Mouse (Mus musculus) thymus, postnatal 0 days (tissue): Measurements from ENCODE around the gene Kpna1. TPM values are rescaled to one million over a fixed set of nuclear protein-coding genes. Genes with fewer than 3 reads are reported as not detected.
"Not testable (repeated sequence)": the region's sequence is repeated elsewhere in the genome, so short reads cannot be mapped to it uniquely, and the experiment has no call there.

ENCODE experiments used
- DNase-seq: peaks from one replicate; pipeline ENCODE4 v3.0.0-alpha.2; 2015; ENCODE audit warnings: low spot score
- polyA plus RNA-seq: library from polyadenylated mRNA; unstranded; fragments of >200 nt; fragmentation: Nextera tagmentation; extraction: Ambion mirVana; gene quantifications from 2 replicates; pipeline ENCODE4 v1.2.1, GENCODE M21; 2015

Kpna1 gene
- polyA plus RNA-seq, 1 experiment from 2014 or later: 35.9 TPM

DNA sequence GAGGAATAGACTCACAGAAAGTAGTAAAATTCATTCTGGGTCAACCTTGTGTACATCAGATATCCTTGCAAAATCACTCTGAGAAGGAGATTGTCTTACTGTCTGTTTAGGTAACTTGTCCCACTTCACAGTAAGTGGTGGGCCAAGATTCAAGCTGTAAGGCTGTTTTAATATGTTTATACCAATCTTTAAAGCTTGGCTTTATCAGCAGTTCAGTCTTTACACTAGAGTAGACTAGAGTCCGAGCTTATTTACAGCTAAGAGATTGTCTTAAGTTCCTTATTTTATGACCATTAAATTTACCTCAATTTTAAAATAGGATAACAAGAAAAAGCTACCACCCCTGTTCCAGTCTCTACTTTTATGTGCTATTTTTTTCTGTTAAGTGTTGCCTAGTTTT, 9.4 kb downstream of the Kpna1 start:
- DNase-seq: no peak

DNA sequence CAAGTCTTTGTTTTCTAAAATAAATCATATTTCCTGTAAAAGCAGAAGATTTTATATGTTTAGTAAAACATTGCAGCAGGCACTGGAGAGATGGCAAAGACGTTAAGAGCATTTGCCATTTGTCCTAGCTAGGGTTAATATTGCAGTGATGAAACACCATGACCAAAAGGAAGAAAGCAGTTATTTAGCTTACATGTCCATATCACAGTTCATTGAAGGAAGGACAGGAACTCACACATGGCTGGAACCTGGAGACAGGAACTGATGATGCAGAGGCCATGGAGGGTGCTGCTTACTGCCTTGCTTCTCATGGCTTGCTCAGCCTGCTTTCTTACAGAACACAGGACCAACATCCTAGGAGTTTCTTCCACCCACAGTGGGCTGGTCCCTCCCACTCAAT, 13.8 kb downstream of the Kpna1 start:
- no peak for DNase-seq

DNA sequence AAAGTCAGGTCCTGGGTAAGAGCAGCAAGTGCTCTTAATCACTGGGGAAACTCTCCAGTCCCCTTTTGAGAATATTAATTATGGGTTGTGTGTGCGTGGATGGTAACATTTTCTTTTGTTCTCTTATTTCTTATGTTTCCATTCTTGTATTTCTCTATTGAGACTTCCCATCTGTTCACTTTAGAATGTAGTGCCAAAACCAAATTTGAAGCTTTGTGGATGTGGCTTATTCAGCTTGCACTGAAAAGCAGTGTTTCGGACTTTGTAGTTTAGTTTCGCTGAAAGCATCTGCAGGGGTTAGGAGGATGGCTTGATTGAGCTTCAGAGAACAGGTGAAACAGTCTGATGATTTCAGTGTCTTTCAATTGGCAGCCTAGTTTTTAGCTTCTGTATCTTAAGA, 14.8 kb downstream of the Kpna1 start:
- no peak for DNase-seq

DNA sequence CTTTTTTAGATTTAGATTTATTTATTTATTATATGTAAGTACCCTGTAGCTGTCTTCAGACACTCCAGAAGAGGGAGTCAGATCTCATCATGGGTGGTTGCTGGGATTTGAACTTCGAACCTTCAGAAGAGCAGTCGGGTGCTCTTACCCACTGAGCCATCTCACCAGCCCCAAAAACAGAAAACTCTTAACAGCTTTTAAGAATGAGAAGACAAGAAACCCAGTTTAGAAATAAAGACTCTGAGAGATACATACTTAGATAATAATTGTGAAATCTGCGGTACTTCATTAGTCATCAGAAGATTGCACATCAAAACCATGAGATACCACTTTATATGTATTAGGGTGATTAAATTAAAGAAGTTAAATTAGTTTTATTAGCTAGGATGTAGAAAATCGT, 20.3 kb downstream of the Kpna1 start:
- not testable (repeated sequence) for DNase-seq

DNA sequence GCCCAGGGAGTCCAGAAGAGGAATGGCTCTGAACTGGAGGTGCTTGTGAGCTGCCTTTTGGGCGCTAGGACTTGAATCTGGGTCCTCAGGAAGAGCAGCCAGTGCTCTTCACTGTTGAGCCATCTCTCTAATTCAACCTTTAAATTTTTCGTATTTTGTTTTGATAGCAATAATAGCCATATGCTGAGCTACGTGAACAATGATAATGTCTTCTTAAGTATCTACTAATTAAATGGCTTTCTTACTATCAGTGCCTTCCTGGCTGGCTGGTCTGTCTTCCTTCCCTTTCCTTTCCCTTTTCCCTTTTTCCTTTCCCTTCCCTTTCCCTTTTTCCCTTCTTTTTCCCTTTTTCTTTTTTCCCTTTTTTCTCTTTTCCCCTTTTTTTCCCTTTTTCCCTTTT, 29.8 kb downstream of the Kpna1 start:
- DNase-seq: peak; percentile 2

DNA sequence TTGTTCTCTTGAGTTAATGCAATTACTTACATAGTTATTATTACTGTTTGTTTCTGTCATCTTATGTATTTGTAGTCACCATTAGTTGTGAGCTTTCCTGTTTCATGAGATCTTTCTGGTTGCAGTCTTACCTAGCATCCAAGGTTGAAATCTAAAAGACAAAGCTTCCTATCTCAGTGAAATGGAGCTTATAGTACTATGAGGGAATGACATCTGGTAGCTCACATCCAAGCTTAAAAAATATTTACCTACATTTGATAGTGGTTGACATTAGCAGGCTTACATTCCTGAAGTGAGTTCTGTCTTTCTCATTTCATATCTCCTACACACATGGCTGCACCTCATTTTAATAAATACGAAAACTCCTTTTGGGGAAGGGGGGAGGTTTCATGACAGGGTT, 37.8 kb downstream of the Kpna1 start:
- DNase-seq: no peak

DNA sequence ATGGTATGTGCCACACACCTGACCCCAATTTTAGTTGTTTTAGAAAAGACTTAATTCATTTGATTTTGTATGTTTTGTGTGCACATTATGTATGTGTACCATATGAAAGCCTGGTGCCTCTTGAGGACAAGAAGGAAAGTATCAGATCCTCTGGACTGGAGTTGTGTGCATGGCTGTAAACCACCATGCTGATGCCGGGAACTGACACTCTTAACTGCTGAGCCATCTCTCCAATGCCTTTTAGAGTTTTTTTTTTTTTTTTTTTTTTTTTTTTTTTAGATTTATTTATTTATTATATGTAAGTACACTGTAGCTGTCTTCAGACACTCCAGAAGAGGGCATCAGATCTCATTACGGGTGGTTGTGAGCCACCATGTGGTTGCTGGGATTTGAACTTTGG, 49.6 kb downstream of the Kpna1 start:
- DNase-seq: not testable (repeated sequence)

DNA sequence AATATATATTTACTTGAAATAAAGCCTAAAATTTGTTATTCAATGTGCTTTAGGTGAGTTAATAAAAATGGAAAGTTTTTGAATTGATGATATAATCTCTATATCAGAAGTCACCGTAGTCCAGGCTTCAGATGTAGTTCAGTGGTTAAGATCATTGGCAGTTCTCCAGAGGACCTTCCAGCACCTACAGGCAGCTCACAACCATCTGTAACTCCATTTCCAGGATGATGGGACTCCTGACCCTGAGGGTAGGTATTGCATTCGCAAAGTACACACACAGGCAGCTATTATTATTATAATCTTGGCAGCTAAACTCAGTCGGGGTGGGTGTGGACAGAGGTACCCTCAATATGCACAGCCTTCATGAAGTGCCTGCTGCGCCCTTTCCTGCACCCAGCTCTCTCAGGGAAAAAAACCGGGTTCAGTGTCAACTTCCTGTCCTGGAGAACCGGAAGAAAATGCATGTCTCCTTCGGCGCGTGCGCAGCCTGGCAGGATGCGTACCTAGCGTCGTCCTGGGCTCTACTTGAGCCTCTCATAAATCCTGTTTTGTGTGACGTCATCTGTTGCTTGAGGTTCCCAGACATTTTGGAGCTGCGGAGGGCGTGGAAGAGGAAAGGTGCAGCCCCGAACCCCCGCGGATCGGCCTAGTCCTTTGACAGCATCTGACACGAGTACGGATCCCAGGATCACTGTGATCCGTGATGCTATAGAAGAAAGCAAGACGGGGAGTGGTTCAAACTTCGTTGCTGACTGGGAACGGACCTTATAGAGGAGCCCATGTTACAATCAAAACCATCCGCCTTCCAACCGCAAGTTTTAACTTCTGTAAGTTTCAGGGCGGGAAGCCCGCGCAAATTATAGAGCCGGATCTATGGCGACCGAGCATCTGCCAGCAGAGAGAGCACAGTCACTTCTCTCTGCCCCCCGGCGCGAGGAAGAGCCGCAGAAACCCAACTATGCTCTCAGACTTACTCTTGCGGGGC, 62.4 kb downstream of the Kpna1 start, which contains the start of gene Wdr5b:
Gene Wdr5b (plus strand): TSS at position 551 of the 985 bp plus-strand sequence.
- DNase-seq: peak; percentile 98

DNA sequence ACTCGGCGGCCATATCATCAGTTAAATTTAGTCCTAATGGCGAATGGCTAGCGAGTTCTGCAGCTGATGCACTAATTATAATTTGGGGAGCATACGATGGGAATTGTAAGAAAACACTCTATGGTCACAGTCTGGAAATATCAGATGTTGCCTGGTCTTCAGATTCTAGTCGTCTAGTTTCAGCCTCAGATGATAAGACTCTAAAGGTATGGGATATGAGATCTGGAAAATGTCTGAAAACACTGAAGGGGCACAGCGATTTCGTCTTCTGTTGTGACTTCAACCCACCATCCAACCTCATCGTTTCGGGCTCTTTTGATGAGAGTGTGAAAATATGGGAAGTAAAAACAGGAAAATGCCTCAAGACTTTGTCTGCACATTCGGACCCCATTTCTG, 63.1 kb downstream of the Kpna1 start:
- DNase-seq: no peak

DNA sequence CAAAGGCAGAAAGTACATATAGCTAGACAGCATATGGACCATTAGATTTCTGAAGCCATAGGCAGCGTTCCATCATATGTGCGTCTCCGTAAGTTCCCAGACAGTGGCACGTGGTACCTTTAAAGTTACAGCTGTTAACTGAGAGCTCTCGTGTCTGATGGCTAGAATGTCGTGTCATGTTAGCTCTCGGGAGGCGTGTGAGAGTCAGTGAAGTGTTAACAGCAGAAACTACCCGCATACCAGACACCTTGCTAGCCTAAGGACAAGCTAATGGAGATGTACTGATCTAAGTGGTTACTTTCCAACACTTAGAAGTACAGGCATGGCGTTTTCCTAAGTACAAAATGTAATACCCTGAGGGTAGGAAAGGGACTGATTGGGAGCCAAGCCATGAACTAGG, 64.5 kb downstream of the Kpna1 start:
- DNase-seq: no peak

DNA sequence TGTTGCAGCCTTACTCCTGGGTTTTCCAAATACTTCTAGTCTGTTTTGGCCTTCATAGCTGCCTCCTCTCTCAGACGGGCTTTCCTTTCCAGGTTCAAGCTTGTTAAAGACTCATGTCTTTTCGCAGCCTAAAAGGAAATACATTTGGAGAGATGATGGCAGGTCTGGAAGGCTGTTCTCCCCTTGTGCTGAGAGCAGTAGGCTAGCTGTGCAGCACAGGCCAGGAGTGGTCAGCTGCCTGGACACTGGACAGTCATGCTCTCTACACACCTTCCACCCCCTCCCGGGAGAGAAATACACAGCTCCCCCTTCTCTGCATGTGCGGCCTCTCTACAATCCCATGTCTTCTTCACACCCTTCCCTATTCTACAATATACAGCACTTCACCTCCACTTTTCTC, 65.4 kb downstream of the Kpna1 start:
- no peak for DNase-seq

DNA sequence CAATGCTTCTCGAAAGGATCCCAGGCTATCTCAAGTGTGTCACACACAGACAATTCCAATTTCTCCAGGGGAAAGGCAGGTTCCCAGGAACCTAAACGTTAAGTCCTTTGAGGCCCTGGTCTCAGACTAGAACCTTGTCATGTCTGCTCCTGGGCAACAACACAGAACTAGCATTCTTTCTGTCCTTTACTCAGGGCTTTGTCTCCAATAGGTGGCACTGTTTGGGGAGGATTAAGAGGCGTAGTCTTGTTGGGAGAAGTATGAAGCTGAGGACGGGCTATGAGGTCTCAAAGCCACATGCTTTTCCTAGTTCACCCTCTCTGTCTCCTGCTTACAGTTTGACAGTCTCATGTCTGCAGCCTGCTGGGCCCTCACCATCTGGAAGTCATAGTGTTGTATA, 69.0 kb downstream of the Kpna1 start:
- DNase-seq: no peak

DNA sequence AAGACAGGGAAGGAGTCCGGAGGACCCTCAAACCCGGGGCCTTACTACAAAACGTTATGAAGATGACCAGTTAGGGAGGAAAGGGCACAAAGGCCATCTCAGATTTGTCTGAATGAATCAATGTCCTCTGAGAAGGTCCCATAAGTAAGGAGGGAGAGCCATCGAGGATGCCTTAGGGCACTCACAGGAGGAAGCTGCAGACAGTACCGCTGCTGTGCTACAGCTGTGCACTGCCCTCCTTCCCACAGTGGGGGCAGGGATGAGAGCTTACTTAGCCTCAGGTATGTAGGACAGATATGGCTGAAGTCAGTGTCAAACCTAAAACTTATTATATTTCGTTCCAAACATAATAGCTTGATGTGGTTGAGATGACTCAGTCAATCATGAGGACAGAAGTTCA, 72.9 kb downstream of the Kpna1 start:
- no peak for DNase-seq

DNA sequence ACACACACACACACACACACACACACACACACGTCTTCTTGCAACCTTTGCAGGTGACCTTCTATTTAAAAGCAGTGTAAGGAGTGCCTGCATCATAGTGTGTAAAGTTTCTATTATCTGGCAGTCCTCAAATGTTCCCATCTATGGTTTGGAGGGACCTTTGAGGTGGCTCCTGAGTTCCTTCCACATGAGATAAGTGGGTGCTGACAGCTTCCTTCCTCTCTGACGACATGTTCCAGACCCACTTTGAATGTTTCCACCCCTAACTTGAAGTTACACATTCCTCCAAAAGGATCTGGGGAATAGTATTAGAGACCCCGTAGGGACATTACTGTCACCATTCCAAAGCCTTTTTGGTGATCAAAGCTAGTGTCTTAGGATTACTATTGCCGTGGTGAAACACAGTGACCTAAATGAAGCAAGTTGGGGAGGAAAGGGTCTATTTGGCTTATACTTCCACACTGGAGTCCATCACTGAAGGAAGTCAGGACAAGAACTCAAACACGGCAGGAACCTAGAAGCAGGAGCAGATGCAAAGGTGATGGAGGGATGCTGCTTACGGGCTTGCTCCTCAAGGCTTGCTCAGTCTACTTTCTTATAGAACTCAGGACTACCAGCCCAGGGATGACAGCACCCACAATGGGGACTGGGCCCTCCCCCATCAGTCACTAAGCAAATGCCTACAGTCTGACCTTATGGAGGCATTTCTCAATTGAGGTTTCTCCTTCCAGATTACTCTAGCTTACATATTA, 75.2 kb downstream of the Kpna1 start:
- no peak for DNase-seq

DNA sequence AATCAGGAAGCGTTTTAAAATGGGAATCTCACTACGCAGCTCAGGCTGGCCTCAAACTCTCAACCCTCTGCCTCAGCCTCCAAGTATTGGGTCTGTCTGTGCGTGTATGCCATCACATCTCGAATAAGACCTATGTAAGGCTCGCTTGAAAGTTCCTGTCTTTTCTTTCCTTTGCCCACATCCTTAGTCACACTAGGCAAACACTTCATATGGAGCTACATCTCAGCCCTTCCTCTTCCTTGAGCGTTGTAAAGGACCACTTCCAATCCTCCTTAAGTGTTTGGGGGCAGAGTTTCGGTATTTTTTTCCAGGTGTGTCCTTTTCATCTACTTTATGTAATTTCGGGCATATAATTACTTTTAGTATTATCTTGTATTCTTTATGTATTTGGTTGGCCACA, 76.4 kb downstream of the Kpna1 start:
- no peak for DNase-seq

DNA sequence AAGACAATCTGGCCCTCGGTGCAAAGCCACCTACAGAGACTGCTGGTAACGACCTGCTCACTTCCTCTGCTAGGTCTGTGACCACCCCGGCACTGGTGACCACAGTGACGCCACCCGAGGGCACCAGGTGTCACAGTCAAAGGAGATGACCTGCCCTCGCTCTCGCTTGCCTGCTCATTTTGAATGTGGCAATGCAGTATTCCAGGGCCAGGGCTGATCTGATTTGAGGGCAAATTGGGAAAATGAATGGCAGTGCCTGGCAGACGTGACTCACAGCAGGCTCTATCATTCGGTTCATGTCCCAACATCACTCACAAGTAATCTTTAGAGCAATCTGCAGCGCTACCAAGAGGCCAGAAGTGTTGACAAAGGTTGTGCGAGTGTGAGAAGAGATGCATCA, 77.9 kb downstream of the Kpna1 start:
- no peak for DNase-seq

DNA sequence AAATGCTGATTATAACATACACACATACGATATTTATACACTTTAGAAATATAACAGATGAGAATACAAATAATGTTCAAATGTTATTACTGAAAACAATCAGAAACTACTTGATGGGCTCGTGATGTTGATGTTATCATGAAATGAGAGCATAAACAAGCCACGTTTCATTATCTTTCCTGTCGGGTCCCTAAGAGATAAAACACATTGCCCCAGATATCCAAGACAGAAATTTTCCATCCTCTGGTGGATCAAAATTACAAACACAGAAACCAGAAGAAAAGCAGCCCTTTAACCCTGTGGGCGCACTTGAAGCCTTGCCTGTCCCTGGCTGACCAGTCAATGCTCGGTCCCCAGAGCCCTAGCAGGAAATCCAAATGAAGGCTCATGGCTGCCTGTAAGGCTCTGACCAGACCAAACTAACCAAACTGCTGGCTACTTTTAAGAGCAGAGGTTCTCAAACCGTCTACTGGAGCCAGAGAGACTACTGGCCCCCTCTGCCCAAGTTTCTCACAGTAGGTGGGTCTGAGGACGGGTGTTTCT, 79.5 kb downstream of the Kpna1 start:
- no peak for DNase-seq

DNA sequence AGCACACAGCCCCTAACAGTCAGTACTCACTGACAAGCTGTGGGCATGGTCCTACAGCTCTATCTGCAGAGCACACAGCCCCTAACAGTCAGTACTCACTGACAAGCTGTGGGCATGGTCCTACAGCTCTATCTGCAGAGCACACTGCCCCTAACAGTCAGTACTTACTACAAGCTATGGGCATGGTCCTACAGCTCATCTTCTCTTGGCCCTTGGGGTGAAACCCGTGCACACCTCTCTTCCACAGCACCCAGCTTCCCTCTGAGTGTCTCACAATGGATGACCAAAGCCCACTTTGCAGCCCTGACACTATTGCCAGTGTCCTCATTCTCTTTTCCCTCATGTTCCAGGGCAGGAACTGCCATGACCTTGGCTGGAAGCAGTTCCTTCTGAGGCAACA, 84.0 kb downstream of the Kpna1 start:
- not testable (repeated sequence) for DNase-seq

DNA sequence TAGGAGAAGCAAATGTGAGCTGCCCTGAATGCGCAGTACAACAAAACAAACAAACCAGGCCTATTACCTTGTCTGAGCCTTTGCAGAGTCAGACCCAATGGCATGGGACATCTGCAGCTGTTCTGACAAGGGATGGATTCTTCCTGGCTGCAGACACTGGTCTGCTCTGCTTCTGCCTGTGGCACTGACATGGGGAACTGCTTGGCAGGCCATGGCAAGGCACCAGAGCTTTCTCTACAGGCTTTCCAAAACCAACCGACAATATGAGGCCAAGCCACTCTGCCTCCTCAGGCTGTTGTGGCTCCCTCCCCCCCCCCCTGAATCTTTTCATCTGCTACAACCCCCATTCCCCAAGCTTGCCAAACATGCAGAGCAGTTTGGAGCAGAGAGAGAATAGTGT, 84.8 kb downstream of the Kpna1 start:
- DNase-seq: no peak

DNA sequence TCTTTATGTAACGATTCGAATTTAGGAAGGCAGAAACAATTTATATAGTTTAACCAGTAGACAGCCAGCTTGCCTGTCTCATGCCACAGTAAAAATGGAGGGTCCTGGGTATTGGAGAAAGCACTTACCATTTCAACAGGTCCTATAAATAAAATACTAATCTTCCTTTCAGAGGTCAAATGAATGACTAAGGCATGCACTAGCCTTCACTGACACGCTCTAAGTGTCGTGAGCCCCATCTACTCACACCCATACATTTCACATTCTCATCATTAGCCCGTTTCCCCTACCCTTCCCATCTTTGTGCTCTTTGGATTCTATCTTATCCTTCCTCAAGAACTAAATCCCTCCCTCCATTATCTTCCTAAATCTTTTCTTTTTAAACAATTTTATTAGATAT, 86.4 kb downstream of the Kpna1 start:
- no peak for DNase-seq

DNA sequence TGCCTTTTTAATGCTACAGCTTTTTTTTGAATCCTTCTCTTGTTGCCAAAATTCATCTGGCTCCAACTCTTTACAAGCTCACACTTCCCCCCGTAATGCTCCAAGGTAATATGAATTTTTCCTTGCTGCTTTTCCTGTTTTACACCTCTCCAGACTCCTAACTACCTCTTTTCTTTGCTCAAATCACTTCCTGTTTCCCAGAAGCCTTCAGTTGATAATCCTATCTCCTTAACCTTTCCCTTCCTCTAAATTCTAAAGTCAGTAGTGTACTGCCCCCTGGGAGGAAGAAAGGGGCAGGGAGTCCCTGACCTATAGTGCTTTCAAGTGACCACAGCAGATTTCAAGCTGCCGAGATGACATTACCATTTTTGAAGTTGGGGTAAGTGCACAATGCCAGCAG, 89.1 kb downstream of the Kpna1 start:
- no peak for DNase-seq

DNA sequence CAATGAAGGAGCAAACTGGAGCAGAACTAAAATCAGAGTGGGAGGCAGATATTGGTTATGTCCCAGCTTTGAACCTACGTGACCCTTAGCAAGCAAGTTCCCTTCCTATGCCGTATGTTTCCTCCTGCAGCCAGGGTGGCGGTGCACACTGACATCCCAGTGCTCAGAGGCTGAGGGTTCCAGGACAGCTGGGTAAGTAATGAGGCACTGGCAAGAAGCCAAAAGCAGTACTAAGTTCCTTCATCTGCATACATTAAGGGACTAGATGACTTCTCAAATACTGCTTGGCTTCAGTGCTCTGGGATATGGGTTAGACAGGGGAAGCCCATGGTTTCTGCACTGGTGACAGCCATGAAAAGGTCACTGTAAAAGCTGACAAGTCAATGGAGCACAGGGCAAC, 89.8 kb downstream of the Kpna1 start:
- DNase-seq: no peak
